Mouse (Mus musculus) gastrocnemius, postnatal 36 days (tissue): ENCODE results near the gene Yrdc. TPM values are rescaled to one million over a fixed set of nuclear protein-coding genes. Genes with fewer than 3 reads are reported as not detected.

Experiments
- total RNA-seq, 2 experiments: library from RNA; stranded (reverse); gene quantifications; 2 replicates each; pipeline ENCODE4 v1.2.3; 2021

The Yrdc gene
- total RNA-seq, 2 experiments from 2014 or later = 6.1 to 9.4 TPM

Other genes with a start within 250 kb of the Yrdc start
- not detected for gene 3100002H09Rik, start 239.9 kb upstream of the Yrdc start, total RNA-seq
- under 1 TPM; 0.31 to 0.52 TPM for gene Pou3f1, start 193.9 kb upstream of the Yrdc start, total RNA-seq
- gene Utp11, start 157.1 kb upstream of the Yrdc start, total RNA-seq = 10 to 100 TPM; 15.4 to 16.7 TPM
- 100 to 1,000 TPM; 216 to 338 TPM for gene Fhl3, start 150.0 kb upstream of the Yrdc start, total RNA-seq
- 10 to 100 TPM; 10.1 to 12.8 TPM for gene Sf3a3, start 135.9 kb upstream of the Yrdc start, total RNA-seq
- gene Inpp5b, start 108.8 kb upstream of the Yrdc start, total RNA-seq = 10 to 100 TPM; 10.8 to 11.0 TPM
- gene Mtf1, start 48.6 kb upstream of the Yrdc start, total RNA-seq = 10 to 100 TPM; 11.6 to 12.2 TPM
- gene 1110065P20Rik, start 517 bp downstream of the Yrdc start, total RNA-seq = 10 to 100 TPM; 19.6 to 20.4 TPM
- under 1 TPM; 0.39 to 0.43 TPM for gene Maneal, start 11.5 kb downstream of the Yrdc start, total RNA-seq
- gene Epha10, start 30.2 kb downstream of the Yrdc start, total RNA-seq = not detected
- 1 to 10 TPM; 5.9 to 6.0 TPM for gene 9930104L06Rik, start 86.4 kb downstream of the Yrdc start, total RNA-seq
- gene Cdca8, start 88.6 kb downstream of the Yrdc start, total RNA-seq = 1 to 10 TPM in 1 of 2 experiments, under 1 TPM in 1; 0.64 to 1.0 TPM
- under 1 TPM in 1 of 2 experiments, not detected in 1; 0.49 TPM for gene Rspo1, start 135.8 kb downstream of the Yrdc start, total RNA-seq
- gene Gnl2, start 165.9 kb downstream of the Yrdc start, total RNA-seq = 10 to 100 TPM; 21.3 to 31.4 TPM
- gene Dnali1, start 215.0 kb downstream of the Yrdc start, total RNA-seq = not detected
- 1 to 10 TPM; 3.5 to 4.1 TPM for gene Snip1, start 216.0 kb downstream of the Yrdc start, total RNA-seq
- gene Meaf6, start 234.5 kb downstream of the Yrdc start, total RNA-seq = 10 to 100 TPM in 1 of 2 experiments, 1 to 10 TPM in 1; 7.6 to 10.5 TPM